In the genomic region with DNA sequence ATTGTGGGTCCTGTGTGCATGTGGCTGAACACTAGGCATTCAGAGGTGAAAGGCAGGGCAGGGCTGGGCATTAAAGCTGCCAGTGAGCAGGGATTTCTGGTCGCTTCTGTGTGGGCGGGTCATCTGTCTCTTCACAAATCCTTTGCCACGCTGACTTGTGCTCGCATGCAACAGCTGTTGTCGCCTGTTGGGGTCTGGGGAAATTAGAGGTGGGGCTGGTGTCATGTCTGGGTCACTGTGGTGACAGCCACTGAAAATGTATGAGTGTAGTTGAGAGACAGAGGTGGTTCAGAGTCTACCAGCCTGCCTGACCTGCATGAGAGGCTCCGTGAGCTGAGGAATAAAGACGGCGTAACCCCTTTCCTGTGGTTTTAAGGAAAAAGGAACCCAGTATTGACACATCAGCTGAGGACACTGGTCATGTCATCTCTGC, we compare ENCODE assay signal across 11 mouse cellular contexts.
DNase-seq lines count a peak whose midpoint lies in the region; ATAC-seq and TF ChIP-seq lines count a peak whose summit lies in the region.
"Had no signal": no experiment of that assay in that cellular context is flagged by ENCODE, and none has a peak within 500 bp of the region (broad histone marks: within the 10 kb centered on the region; RNA-seq: fewer than 3 reads in every experiment).

No protein-coding gene starts in this region.

- intact Hi-C loops in gastrocnemius, postnatal 36 days (cut with DNase I): no loop called here

- H3K4me2 ChIP-seq in kidney, embryonic 15.5 days: no peak overlapping the region
- no peak overlapping the region for H3K4me2 ChIP-seq in neural tube, embryonic 15.5 days
- no peak overlapping the region for H3K4me2 ChIP-seq in limb, embryonic 14.5 days (replicated peaks; ENCODE audit: low read depth, low read length, severe bottlenecking)

- H3K36me3 ChIP-seq in kidney, embryonic 15.5 days: no peaks in the 10 kb centered on the region
- no peaks in the 10 kb centered on the region for H3K36me3 ChIP-seq in kidney, adult 2 months (ENCODE audit: control insufficient read depth, insufficient read depth, low read length)
- no peaks in the 10 kb centered on the region for H3K36me3 ChIP-seq in neural tube, embryonic 15.5 days
- H3K36me3 ChIP-seq in limb, embryonic 14.5 days (ENCODE audit: control insufficient read depth, insufficient read depth, low read length): no peaks in the 10 kb centered on the region

- no peak overlapping the region for H3K9ac ChIP-seq in kidney, embryonic 15.5 days
- no peak overlapping the region for H3K9ac ChIP-seq in neural tube, embryonic 15.5 days (replicated peaks)
- H3K9ac ChIP-seq in limb, embryonic 14.5 days (ENCODE audit: low read depth, low read length, severe bottlenecking): no peak overlapping the region

- H3K4me1 ChIP-seq in kidney, embryonic 15.5 days: peaks cover 16% of the 10 kb centered on the region
- no peaks in the 10 kb centered on the region for H3K4me1 ChIP-seq in kidney, adult 2 months (ENCODE audit: control insufficient read depth, insufficient read depth, low read length)
- H3K4me1 ChIP-seq in neural tube, embryonic 15.5 days: peaks cover 3% of the 10 kb centered on the region; the same call in 1 of the 2 replicates
- peaks cover 15% of the 10 kb centered on the region for H3K4me1 ChIP-seq in limb, embryonic 14.5 days (ENCODE audit: control insufficient read depth, insufficient read depth, low read length)

- no peak for TF ChIP-seq CTCF in kidney, adult 2 months (conservative IDR thresholded peaks at IDR 0.05; ENCODE audit: insufficient read depth, insufficient read length, low read depth, low read length)

- peak; percentile 58; the same call in 1 of the 2 replicates for ATAC-seq in kidney, embryonic 15.5 days (replicated peaks; ENCODE audit: low FRiP score)
- ATAC-seq in neural tube, embryonic 15.5 days (ENCODE audit: low FRiP score): no peak
- peak; percentile 73 for ATAC-seq in limb, embryonic 14.5 days (ENCODE audit: low FRiP score, low read depth)
- ATAC-seq: CD4-positive, CD25-positive, alpha-beta regulatory T cell, adult 4 months; forebrain, embryonic 14.5 days had no signal

- WGBS in kidney, embryonic 15.5 days: 32% methylated on average over 8 of the region's 8 CpGs
- 39% methylated on average over 8 of the region's 8 CpGs for WGBS in kidney, adult 2 months
- WGBS in neural tube, embryonic 15.5 days: 31% methylated on average over 8 of the region's 8 CpGs
- 41% methylated on average over 8 of the region's 8 CpGs for WGBS in limb, embryonic 14.5 days

- H3K27ac ChIP-seq in kidney, embryonic 15.5 days: no peak overlapping the region
- H3K27ac ChIP-seq in kidney, adult 2 months (ENCODE audit: insufficient read depth, low read depth, low read length): no peak overlapping the region
- H3K27ac ChIP-seq in neural tube, embryonic 15.5 days (replicated peaks): no peak overlapping the region
- H3K27ac ChIP-seq in limb, embryonic 14.5 days (replicated peaks; ENCODE audit: low read depth, low read length): no peak overlapping the region

- H3K9me3 ChIP-seq in kidney, embryonic 15.5 days (replicated peaks): no peaks in the 10 kb centered on the region
- no peaks in the 10 kb centered on the region for H3K9me3 ChIP-seq in neural tube, embryonic 15.5 days (replicated peaks)
- no peaks in the 10 kb centered on the region for H3K9me3 ChIP-seq in limb, embryonic 14.5 days (ENCODE audit: control insufficient read depth, low read length)

- no peak for TF ChIP-seq POLR2A in kidney, adult 2 months (IDR thresholded peaks at IDR 0.05; ENCODE audit: low read depth, low read length)
- TF ChIP-seq POLR2A in limb, embryonic 14.5 days (IDR thresholded peaks at IDR 0.05; ENCODE audit: borderline replicate concordance, extremely low read depth, insufficient read depth, insufficient read length): no peak

- DNase-seq in kidney, adult 2 months: no peak
- peak; percentile 47 for DNase-seq in neural tube, embryonic 10.5 days (ENCODE audit: extremely low spot score, low spot score)
- peak; percentile 67 for DNase-seq in limb, embryonic 14.5 days (ENCODE audit: low spot score)
- no peak for DNase-seq in gastrocnemius, postnatal 36 days
- DNase-seq in right cerebral cortex, postnatal 25 days: no peak
- DNase-seq in urinary bladder, postnatal 10 days (ENCODE audit: low spot score): no peak
- DNase-seq: cerebellum, postnatal 36 days had no signal

- H3K27me3 ChIP-seq in kidney, embryonic 15.5 days: no peaks in the 10 kb centered on the region
- H3K27me3 ChIP-seq in kidney, adult 2 months (replicated peaks; ENCODE audit: control insufficient read depth, insufficient read depth, low read length): no peaks in the 10 kb centered on the region
- no peaks in the 10 kb centered on the region for H3K27me3 ChIP-seq in neural tube, embryonic 15.5 days (replicated peaks)
- no peaks in the 10 kb centered on the region for H3K27me3 ChIP-seq in limb, embryonic 14.5 days (ENCODE audit: control insufficient read depth, insufficient read depth, low read length)

- no peak overlapping the region for H3K4me3 ChIP-seq in kidney, embryonic 15.5 days (replicated peaks)
- no peak overlapping the region for H3K4me3 ChIP-seq in kidney, adult 2 months (ENCODE audit: insufficient read depth, low read depth, low read length)
- no peak overlapping the region for H3K4me3 ChIP-seq in neural tube, embryonic 15.5 days (replicated peaks)
- no peak overlapping the region for H3K4me3 ChIP-seq in limb, embryonic 14.5 days (replicated peaks; ENCODE audit: low read length)

Comparison
In these comparisons a context has a peak if more than half of its experiments do, and no peak if none do; other contexts are left out.
1. DNase-seq: peak in neural tube, embryonic 10.5 days (single experiment) and limb, embryonic 14.5 days (single experiment); none in kidney, adult 2 months (single experiment), gastrocnemius, postnatal 36 days (0 of 2), right cerebral cortex, postnatal 25 days (single experiment) and urinary bladder, postnatal 10 days (single experiment).